Mouse (Mus musculus) stomach, postnatal 0 days (tissue): Measurements from ENCODE around the gene Iqschfp.

Source experiments
- CTCF ChIP-seq: IDR thresholded peaks from 2 replicates; pipeline ENCODE4 v1.5.1; 2016; ENCODE audit warnings: antibody characterized with exemption, low read depth, mild to moderate bottlenecking, moderate library complexity
- EP300 ChIP-seq: optimal IDR thresholded peaks from 2 replicates; pipeline ENCODE3; 2016; ENCODE audit warnings: antibody characterized with exemption

DNA sequence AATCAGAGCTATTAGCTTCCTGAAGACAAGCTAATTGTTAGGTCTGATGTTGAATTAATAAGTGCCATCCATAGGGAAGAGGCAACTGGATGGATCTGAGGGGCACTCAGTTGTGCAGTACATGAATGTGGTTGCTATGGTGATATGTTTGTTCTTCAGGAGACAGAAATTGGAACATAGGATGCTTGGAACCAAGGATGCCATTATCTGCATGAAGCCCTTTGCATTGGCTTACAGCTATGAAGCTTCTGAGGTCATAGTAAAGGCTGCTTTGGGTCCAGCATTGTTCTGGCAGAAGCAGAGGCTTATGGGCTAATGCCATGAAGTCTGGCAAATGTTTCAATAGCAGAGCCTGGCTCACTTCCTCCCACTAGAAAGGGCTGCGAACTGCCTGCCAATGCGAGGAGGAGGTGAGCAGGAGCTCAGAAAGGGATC, 511.8 kb downstream of the Iqschfp start:
- TF ChIP-seq CTCF (no peak), EP300 (no peak)
